Mouse (Mus musculus) lung, adult 2 months (tissue): ENCODE data around the gene Pde2a.

Experiments
- CTCF ChIP-seq: fragments of 200-500 bp; IDR thresholded peaks from 2 replicates; pipeline ENCODE4 v1.5.1; 2011; ENCODE audit warnings: mild to moderate bottlenecking, low read length, control low read depth; ENCODE audit not compliant: insufficient read depth
- POLR2A ChIP-seq: fragments of 200-500 bp; IDR thresholded peaks from 2 replicates; pipeline ENCODE4 v1.6.1; 2011; ENCODE audit warnings: low read depth, mild to moderate bottlenecking, control low read depth, low read length, borderline replicate concordance; ENCODE audit errors: extremely low read depth

DNA sequence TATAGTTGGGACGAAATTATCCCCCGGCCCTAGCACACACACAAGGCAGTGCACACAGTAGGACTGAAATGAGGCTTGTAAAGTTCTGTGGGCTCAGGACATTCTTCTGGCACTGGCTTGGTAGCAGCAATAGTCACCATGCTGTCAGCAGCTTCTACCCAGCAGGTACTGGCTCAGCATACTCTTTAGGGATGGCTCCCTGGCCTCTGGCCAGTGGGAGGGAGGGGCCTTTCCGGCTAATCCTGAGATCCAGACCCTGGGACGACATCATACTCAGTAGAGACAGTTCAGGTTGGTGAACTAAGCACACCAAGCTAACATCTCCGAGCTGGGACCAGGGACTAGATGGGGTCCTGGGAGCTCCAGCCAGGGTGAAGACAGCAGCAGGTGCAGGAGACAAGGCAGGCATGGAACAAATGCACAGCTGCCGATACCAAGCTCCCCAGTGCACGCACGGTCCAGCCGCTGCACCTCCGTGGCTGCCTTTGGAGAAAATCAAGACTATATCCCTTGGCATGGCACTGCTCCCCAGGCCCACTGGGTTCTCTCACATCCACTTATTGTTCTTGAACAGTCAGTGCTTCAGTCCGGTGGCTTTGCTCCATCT is 42.3 kb downstream of the Pde2a start:
- no peak for TF ChIP-seq CTCF
- no peak for TF ChIP-seq POLR2A
